Mouse (Mus musculus) heart, postnatal 0 days (tissue): ENCODE measurements around the gene Ceacam16. TPM values are rescaled to one million over a fixed set of nuclear protein-coding genes. Genes with fewer than 3 reads are reported as not detected.

Source experiments
- ATAC-seq: fragments of 200-750 bp; cut with Nextera tagmentation; 2 replicates; pipeline ENCODE4 v1.8.0; 2017; ENCODE audit warnings: low read depth, moderate number of reproducible peaks, moderate library complexity; ENCODE audit not compliant: insufficient read depth
- DNase-seq: peaks from one replicate; pipeline ENCODE4 v3.0.0-alpha.2; 2016; ENCODE audit warnings: low spot score
- H3K27ac ChIP-seq: fragments of 300-500 bp; sonication (generic); 2 replicates; pipeline ENCODE4 v1.5.1; 2014; ENCODE audit warnings: low read depth, mild to moderate bottlenecking
- H3K27me3 ChIP-seq: fragments of 300-500 bp; sonication (generic); 2 replicates; pipeline ENCODE4 v1.6.1; 2014; ENCODE audit warnings: low read length, mixed read lengths; ENCODE audit not compliant: control insufficient read depth, insufficient read depth
- H3K36me3 ChIP-seq: fragments of 300-500 bp; sonication (generic); replicated peaks from 2 replicates; pipeline ENCODE4 v1.6.1; 2014; ENCODE audit warnings: low read length, mixed read lengths; ENCODE audit not compliant: control insufficient read depth, insufficient read depth
- H3K4me1 ChIP-seq: fragments of 300-500 bp; sonication (generic); 2 replicates; pipeline ENCODE4 v1.6.1; 2014; ENCODE audit warnings: antibody characterized with exemption; ENCODE audit not compliant: control insufficient read depth, insufficient read depth
- H3K4me2 ChIP-seq: fragments of 300-500 bp; sonication (generic); 2 replicates; pipeline ENCODE4 v1.6.1; 2014; ENCODE audit warnings: low read depth, mild to moderate bottlenecking, low read length, moderate library complexity
- H3K4me3 ChIP-seq: fragments of 300-500 bp; sonication (generic); 2 replicates; pipeline ENCODE4 v1.5.1; 2014; ENCODE audit warnings: low read depth, low read length
- H3K9ac ChIP-seq: fragments of 300-500 bp; sonication (generic); replicated peaks from 2 replicates; pipeline ENCODE4 v1.6.1; 2014; ENCODE audit warnings: low read depth, low read length, mixed read lengths
- H3K9me3 ChIP-seq: fragments of 300-500 bp; sonication (generic); replicated peaks from 2 replicates; pipeline ENCODE4 v1.6.1; 2016; ENCODE audit warnings: low read length; ENCODE audit not compliant: control insufficient read depth
- CTCF ChIP-seq: IDR thresholded peaks from 2 replicates; pipeline ENCODE4 v1.5.1; 2016; ENCODE audit warnings: antibody characterized with exemption, control low read depth, low read depth
- EP300 ChIP-seq: IDR thresholded peaks from 2 replicates; pipeline ENCODE4 v1.6.1; 2016; ENCODE audit warnings: antibody characterized with exemption, low read depth
- WGBS: fragments of 180-500 bp; shearing (Covaris S2); extraction: QIAGEN DNeasy Blood & Tissue Kit; methylation state at CpG from one replicate; pipeline ENCODE4 v1.1.7; 2014; 5-methylcytosine and 5-hydroxymethylcytosine counted together
- polyA plus RNA-seq: library from polyadenylated mRNA; unstranded; fragments of >200 nt; fragmentation: Nextera tagmentation; extraction: Ambion mirVana; gene quantifications from 2 replicates; pipeline ENCODE4 v1.2.1, GENCODE M21; 2015
- total RNA-seq: library from RNA; depleted of rRNA; stranded (reverse); fragments of >200 nt; gene quantifications from 2 replicates; pipeline ENCODE4 v1.2.3, GENCODE M21; 2014; ENCODE audit warnings: low replicate concordance

Gene Ceacam16
- total and polyA plus RNA-seq, 2 experiments from 2014 or later, result not detected

DNA sequence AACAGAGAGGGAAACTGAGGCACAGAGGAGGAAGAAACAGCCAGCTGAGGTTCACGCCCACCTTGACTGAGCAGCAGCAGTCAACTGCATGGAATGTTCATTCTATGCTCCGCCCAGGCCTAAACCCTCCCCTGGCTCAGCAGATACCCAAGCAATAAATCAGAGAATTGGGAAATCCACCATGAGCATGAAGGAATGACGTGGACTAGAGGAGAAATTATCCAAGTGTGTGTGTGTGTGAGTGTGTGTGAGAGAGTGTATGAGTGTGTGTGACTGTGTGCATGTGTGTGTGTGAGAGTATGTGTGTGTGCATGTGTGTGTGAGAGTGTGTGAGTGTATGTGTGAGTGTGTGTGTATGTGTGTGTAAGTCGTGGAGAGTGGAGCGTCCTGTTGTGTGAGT, 42.7 kb downstream of the Ceacam16 start:
- TF ChIP-seq EP300, result no peak
- TF ChIP-seq CTCF, result no peak
- Histone ChIP-seq H3K36me3 (no peaks in the 10 kb centered on the region), H3K27ac (no peak overlapping the region), H3K9me3 (no peaks in the 10 kb centered on the region), H3K27me3 (peaks cover 12% of the 10 kb centered on the region), H3K4me3 (no peak overlapping the region), H3K9ac (no peak overlapping the region), H3K4me1 (peaks cover 16% of the 10 kb centered on the region), H3K4me2 (no peak overlapping the region)
- 83% methylated on average over 5 of the region's 5 CpGs for WGBS
- no peak for ATAC-seq
- no peak for DNase-seq

DNA sequence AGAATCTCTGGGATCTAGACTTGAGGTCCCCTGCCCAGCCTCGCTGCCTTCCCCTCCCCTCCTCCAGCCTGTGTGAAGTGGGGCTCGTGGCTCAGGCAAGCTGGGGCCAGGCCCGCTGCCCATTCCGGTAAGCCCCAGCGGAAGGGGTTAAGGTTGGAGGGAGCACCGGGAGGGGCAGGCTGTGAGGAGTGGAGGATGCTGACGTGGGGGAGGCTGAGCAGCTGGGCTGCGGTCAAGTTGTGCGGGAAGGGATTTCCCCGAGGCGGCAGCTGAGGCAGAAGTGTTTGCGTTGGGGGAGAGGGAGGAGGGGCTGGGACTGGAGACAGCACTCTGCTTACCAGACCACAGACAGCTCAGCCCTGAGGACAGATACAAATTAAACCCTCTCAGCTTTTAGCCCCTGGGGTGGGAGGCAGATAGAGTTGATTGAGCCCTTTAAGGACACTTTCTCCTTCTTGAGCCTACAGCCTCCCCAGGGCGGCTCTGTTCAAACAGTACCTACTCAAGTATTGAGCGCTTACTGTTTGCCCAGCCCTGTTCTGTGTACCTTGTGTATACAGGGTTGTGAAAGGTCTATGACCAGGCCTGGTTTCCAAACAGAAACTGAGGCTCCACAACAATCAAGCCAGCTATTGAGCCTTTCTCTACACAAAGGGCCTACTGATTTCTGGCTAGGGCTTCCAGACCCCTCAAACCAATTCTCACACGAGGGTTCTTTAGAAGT, 43.6 kb downstream of the Ceacam16 start:
- H3K36me3 ChIP-seq, result no peaks in the 10 kb centered on the region
- H3K4me2 ChIP-seq, result peak overlapping the region; percentile 73
- 0 out of 2 replicates have a peak overlapping the region, but pooled peaks have one; percentile 1 for H3K4me3 ChIP-seq
- no peak for TF ChIP-seq CTCF
- no peak for TF ChIP-seq EP300
- ATAC-seq (peak; percentile 30; the same call in 1 of the 2 replicates), DNase-seq (peak; percentile 52)
- no peaks in the 10 kb centered on the region for H3K9me3 ChIP-seq
- no peak overlapping the region for H3K9ac ChIP-seq
- WGBS, result 17% methylated on average over 15 of the region's 15 CpGs
- H3K27me3 ChIP-seq, result peaks cover 12% of the 10 kb centered on the region
- H3K27ac ChIP-seq, result peak overlapping the region; percentile 67
- peaks cover 13% of the 10 kb centered on the region for H3K4me1 ChIP-seq

DNA sequence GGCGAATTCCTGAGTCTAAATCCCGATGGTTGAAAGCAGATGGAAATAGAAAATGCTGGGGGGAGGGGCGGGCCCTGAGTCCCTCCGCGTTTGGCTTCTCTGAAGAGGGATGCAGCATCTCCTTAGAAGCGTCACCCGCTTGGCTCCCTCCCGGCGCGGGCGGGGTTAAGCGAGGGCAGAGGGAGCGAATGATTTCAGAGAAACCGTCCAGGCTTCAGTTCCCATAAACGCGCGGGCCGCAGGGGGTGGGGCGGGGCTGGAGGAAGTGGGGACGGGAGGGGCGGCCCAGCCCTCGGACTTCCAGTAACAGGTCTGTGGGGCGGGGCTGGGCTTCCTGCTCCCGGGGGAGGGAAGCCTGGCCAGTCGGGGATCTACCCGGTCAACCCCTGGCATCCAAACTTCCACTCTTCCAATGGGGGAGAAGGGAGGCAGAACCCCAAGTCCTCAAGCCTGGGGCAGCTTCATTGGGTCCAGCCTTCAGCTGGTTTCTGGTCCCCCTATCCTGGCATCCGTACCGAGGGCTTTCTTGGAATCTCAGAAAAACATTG, 44.8 kb downstream of the Ceacam16 start:
- Histone ChIP-seq H3K9me3 (no peaks in the 10 kb centered on the region), H3K27me3 (peaks cover 14% of the 10 kb centered on the region), H3K9ac (peak overlapping the region; percentile 46), H3K4me3 (peak overlapping the region; percentile 47), H3K27ac (peak overlapping the region; percentile 67), H3K36me3 (no peaks in the 10 kb centered on the region), H3K4me1 (peaks cover 13% of the 10 kb centered on the region), H3K4me2 (peak overlapping the region; percentile 73)
- ATAC-seq, result peak; percentile 83
- DNase-seq, result peak; percentile 77
- under 1% methylated on average over 28 of the region's 28 CpGs for WGBS
- no peak for TF ChIP-seq CTCF
- no peak for TF ChIP-seq EP300

DNA sequence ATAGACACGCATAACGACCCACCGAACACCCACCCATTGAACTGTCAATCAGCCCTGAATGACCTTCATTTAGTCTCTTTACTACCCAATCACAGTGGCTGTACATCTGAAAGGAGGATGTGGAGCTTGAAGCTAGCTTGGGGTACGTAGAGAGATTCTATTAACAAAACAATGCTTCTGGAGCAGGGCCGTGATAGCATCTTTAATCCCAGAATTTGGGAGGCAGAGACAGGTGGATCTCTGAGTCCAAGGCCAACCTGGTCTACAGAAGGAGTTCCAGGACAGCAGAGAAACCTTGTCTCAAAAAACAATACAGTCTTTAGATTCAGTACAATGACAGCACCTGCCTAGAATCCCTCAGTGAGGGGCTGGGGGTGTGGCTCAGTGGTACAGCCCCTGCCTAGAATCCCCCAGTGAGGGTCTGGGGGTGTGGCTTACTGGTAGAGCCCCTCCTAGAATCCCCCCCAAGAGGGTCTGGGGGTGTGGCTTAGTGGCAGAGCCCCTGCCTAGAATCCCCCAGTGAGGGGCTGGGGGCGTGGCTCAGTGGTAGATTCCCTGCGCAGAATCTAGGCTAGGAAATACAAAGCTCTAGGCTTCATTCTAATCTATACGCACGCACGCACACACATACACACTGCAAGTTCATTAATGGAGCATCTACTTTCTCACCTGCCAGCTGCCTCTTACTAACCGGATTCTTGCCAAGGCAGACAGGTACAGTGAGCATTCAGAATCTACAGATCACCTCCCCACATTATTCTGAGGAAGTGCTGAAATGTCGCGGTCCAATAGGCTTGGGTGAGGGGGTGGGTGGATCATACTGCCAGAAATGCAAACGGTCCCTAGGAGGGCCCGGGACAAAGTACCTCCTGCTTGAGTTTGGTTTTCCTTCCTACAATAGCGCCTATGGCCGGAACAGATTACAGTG, 45.5 kb downstream of the Ceacam16 start:
- no peak for TF ChIP-seq CTCF
- no peak for TF ChIP-seq EP300
- H3K4me3 ChIP-seq, result peak overlapping the region; percentile 47
- peaks cover 21% of the 10 kb centered on the region for H3K27me3 ChIP-seq
- H3K4me2 ChIP-seq, result peak overlapping the region; percentile 73
- peaks cover 13% of the 10 kb centered on the region for H3K4me1 ChIP-seq
- peak overlapping the region; percentile 46; the same call in 1 of the 2 replicates for H3K9ac ChIP-seq
- WGBS, result 33% methylated on average over 17 of the region's 17 CpGs
- ATAC-seq (peak; percentile 37; the same call in 1 of the 2 replicates), DNase-seq (no peak)
- H3K36me3 ChIP-seq, result no peaks in the 10 kb centered on the region
- H3K27ac ChIP-seq, result peak overlapping the region; percentile 67; the same call in 1 of the 2 replicates
- H3K9me3 ChIP-seq, result no peaks in the 10 kb centered on the region

DNA sequence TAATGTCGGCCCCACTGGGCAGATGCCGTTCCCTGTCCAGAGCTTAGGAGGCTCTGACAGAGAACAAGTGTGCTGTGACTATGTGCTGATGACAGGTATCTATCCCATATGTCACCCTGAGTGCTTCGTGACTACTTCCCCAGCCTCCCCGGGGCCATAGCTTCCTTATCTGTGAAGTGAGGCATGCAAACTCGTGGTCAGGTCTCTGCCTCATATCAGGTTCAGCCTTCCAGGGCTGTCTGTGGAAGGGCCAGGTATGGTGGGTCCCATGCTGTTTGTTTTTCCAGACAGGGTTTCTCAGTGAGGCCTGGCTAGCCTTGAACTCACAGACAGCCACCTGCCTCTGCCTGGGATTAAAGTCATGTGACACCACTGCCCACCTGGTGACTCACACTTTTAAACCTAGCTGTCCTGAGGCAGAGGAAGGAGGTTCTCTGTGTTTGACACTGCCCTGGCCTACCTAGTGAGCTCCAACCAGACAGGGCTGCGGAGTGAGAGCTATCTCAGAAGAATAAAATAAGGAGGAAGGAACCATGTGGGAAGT, 47.4 kb downstream of the Ceacam16 start:
- Histone ChIP-seq H3K9ac (no peak overlapping the region), H3K4me2 (no peak overlapping the region), H3K9me3 (no peaks in the 10 kb centered on the region), H3K27me3 (peaks cover 28% of the 10 kb centered on the region), H3K36me3 (no peaks in the 10 kb centered on the region), H3K27ac (no peak overlapping the region), H3K4me3 (no peak overlapping the region), H3K4me1 (peaks cover 21% of the 10 kb centered on the region)
- WGBS, result 39% methylated on average over 6 of the region's 6 CpGs
- TF ChIP-seq CTCF (no peak), EP300 (no peak)
- no peak for DNase-seq
- ATAC-seq, result no peak
